Mouse (Mus musculus) MEL (cell line): ENCODE measurements around the gene Nmrk2. TPM values are rescaled to one million over a fixed set of nuclear protein-coding genes. Genes with fewer than 3 reads are reported as not detected.

ENCODE experiments used
- DNase-seq: peaks from one replicate; pipeline ENCODE4 v3.0.0; 2011; ENCODE audit warnings: low read depth, low spot score
- H3K27ac ChIP-seq: 2 replicates; pipeline ENCODE4 v1.5.1; 2012; ENCODE audit warnings: low read depth, mild to moderate bottlenecking, control low read depth, low read length, moderate library complexity; ENCODE audit not compliant: control insufficient read depth
- H3K27me3 ChIP-seq, 2 experiments: fragments of 150-350 bp in 1 of 2; sonication (generic) in 1 of 2; 2 replicates each; pipeline ENCODE4 v1.6.1; 2012; ENCODE audit warnings: low read length in 2 of 2, mild to moderate bottlenecking in 2 of 2, improper control_type of control experiment in 1 of 2, moderate library complexity in 1 of 2; ENCODE audit not compliant: insufficient read depth in 2 of 2, control insufficient read depth in 1 of 2
- H3K36me3 ChIP-seq, 2 experiments: 2 replicates each; pipeline ENCODE4 v1.6.1; 2012 to 2014; ENCODE audit warnings: low read length in 2 of 2, improper control_type of control experiment in 1 of 2, inconsistent platforms in 1 of 2, mild to moderate bottlenecking in 1 of 2; ENCODE audit not compliant: insufficient read depth in 2 of 2, control insufficient read depth in 1 of 2
- H3K4me1 ChIP-seq, 2 experiments: fragments of 150-350 bp in 1 of 2; sonication (generic) in 1 of 2; 2 replicates each; pipeline ENCODE4 v1.6.1; 2012; ENCODE audit warnings: low read length in 2 of 2, improper control_type of control experiment in 1 of 2, mild to moderate bottlenecking in 1 of 2; ENCODE audit not compliant: insufficient read depth in 2 of 2, control insufficient read depth in 1 of 2
- H3K4me3 ChIP-seq, 2 experiments: fragments of 150-350 bp in 1 of 2; sonication (generic) in 1 of 2; 2 replicates each; pipeline ENCODE4 v1.5.1; 2012; ENCODE audit warnings: low read depth in 2 of 2, low read length in 2 of 2, mild to moderate bottlenecking in 2 of 2, moderate library complexity in 2 of 2, control low read depth in 1 of 2, improper control_type of control experiment in 1 of 2; ENCODE audit not compliant: control insufficient read depth in 1 of 2, insufficient read depth in 1 of 2
- H3K79me2 ChIP-seq: 2 replicates; pipeline ENCODE4 v1.6.1; 2012; ENCODE audit warnings: mild to moderate bottlenecking, low read length, moderate library complexity; ENCODE audit not compliant: control insufficient read depth, poor library complexity, insufficient read depth
- H3K9ac ChIP-seq: 2 replicates; pipeline ENCODE4 v1.6.1; 2012; ENCODE audit warnings: low read depth, mild to moderate bottlenecking, control low read depth, low read length, moderate library complexity; ENCODE audit not compliant: control insufficient read depth, poor library complexity, severe bottlenecking
- H3K9me3 ChIP-seq: fragments of 150-350 bp; sonication (generic); replicated peaks from 2 replicates; pipeline ENCODE4 v1.6.1; 2012; ENCODE audit warnings: mild to moderate bottlenecking, low read length, improper control_type of control experiment, moderate library complexity; ENCODE audit not compliant: insufficient read depth
- CHD1 ChIP-seq: IDR thresholded peaks from 2 replicates; pipeline ENCODE4 v1.6.1; 2012; ENCODE audit warnings: low read depth, mild to moderate bottlenecking, inconsistent platforms, low read length, improper control_type of control experiment
- CHD2 ChIP-seq: IDR thresholded peaks from 2 replicates; pipeline ENCODE4 v1.6.1; 2011; ENCODE audit warnings: low read length, improper control_type of control experiment
- ELF1 ChIP-seq: IDR thresholded peaks from 2 replicates; pipeline ENCODE4 v1.6.1; 2014; ENCODE audit warnings: low read depth, mild to moderate bottlenecking, inconsistent platforms, low read length, improper control_type of control experiment, moderate library complexity
- EP300 ChIP-seq, 2 experiments: IDR thresholded peaks; 2 replicates each; pipeline ENCODE4 v1.6.1; 2011; ENCODE audit warnings: improper control_type of control experiment in 2 of 2, low read length in 2 of 2, low read depth in 1 of 2, mild to moderate bottlenecking in 1 of 2
- ETS1 ChIP-seq: IDR thresholded peaks from 2 replicates; pipeline ENCODE4 v1.6.1; 2012; ENCODE audit warnings: low read depth, mild to moderate bottlenecking, inconsistent platforms, low read length, improper control_type of control experiment, moderate library complexity
- GABPA ChIP-seq: IDR thresholded peaks from 2 replicates; pipeline ENCODE4 v1.6.1; 2012; ENCODE audit warnings: low read depth, mild to moderate bottlenecking, inconsistent platforms, low read length, improper control_type of control experiment, moderate library complexity
- GATA1 ChIP-seq: IDR thresholded peaks from 2 replicates; pipeline ENCODE4 v1.6.1; 2011; ENCODE audit warnings: low read depth, low read length, improper control_type of control experiment
- HCFC1 ChIP-seq: IDR thresholded peaks from 2 replicates; pipeline ENCODE4 v1.6.1; 2012; ENCODE audit warnings: low read depth, mild to moderate bottlenecking, inconsistent platforms, low read length, improper control_type of control experiment, moderate library complexity
- JUND ChIP-seq: IDR thresholded peaks from 2 replicates; pipeline ENCODE4 v1.6.1; 2011; ENCODE audit warnings: low read depth, mild to moderate bottlenecking, improper control_type of control experiment, low read length
- MAX ChIP-seq: IDR thresholded peaks from 2 replicates; pipeline ENCODE4 v1.6.1; 2011; ENCODE audit warnings: low read length, improper control_type of control experiment
- MAZ ChIP-seq: IDR thresholded peaks from 2 replicates; pipeline ENCODE4 v1.6.1; 2012; ENCODE audit warnings: low read depth, mild to moderate bottlenecking, inconsistent platforms, low read length, improper control_type of control experiment
- MXI1 ChIP-seq: IDR thresholded peaks from 2 replicates; pipeline ENCODE4 v1.6.1; 2011; ENCODE audit warnings: mild to moderate bottlenecking, low read depth, low read length, improper control_type of control experiment
- NRF1 ChIP-seq: IDR thresholded peaks from 2 replicates; pipeline ENCODE4 v1.6.1; 2014; ENCODE audit warnings: low read depth, mild to moderate bottlenecking, inconsistent platforms, low read length, improper control_type of control experiment, moderate library complexity; ENCODE audit not compliant: poor library complexity, insufficient read depth, severe bottlenecking
- SIN3A ChIP-seq: IDR thresholded peaks from 2 replicates; pipeline ENCODE4 v1.6.1; 2012; ENCODE audit warnings: low read length, improper control_type of control experiment, inconsistent platforms
- SMC3 ChIP-seq: IDR thresholded peaks from 2 replicates; pipeline ENCODE4 v1.6.1; 2011; ENCODE audit warnings: low read depth, low read length, improper control_type of control experiment
- TAL1 ChIP-seq: IDR thresholded peaks from 2 replicates; pipeline ENCODE4 v1.6.1; 2012; ENCODE audit warnings: mild to moderate bottlenecking, inconsistent platforms, low read length, moderate library complexity, mixed read lengths
- TBP ChIP-seq: IDR thresholded peaks from 2 replicates; pipeline ENCODE4 v1.8.0; 2011; ENCODE audit warnings: low read depth, low read length, improper control_type of control experiment
- USF1 ChIP-seq: IDR thresholded peaks from 2 replicates; pipeline ENCODE4 v1.6.1; 2014; ENCODE audit warnings: low read depth, mild to moderate bottlenecking, inconsistent platforms, low read length, improper control_type of control experiment, moderate library complexity
- ZKSCAN1 ChIP-seq: IDR thresholded peaks from 2 replicates; pipeline ENCODE4 v1.6.1; 2012; ENCODE audit warnings: low read depth, mild to moderate bottlenecking, inconsistent platforms, low read length, improper control_type of control experiment, moderate library complexity
- polyA plus RNA-seq, 2 experiments: library from polyadenylated mRNA; stranded (reverse) in 1 of 2; unstranded in 1 of 2; fragments of >175 nt in 1 of 2; fragments of >200 nt in 1 of 2; gene quantifications; 2 replicates each; pipeline versions ENCODE4 v1.2.1 to v1.2.4; 2012; ENCODE audit warnings: low replicate concordance in 2 of 2, low read depth in 1 of 2; ENCODE audit not compliant: insufficient read length in 2 of 2, insufficient read depth in 1 of 2, missing spikeins in 1 of 2
- total RNA-seq: library from RNA; depleted of rRNA; stranded (reverse); fragments of 300-350 nt; gene quantifications from 2 replicates; pipeline ENCODE4 v1.2.3, GENCODE M21; 2012; rRNA removed

Gene Nmrk2
- not detected in 2 replicates for total RNA-seq
- polyA plus RNA-seq, result not detected

DNA sequence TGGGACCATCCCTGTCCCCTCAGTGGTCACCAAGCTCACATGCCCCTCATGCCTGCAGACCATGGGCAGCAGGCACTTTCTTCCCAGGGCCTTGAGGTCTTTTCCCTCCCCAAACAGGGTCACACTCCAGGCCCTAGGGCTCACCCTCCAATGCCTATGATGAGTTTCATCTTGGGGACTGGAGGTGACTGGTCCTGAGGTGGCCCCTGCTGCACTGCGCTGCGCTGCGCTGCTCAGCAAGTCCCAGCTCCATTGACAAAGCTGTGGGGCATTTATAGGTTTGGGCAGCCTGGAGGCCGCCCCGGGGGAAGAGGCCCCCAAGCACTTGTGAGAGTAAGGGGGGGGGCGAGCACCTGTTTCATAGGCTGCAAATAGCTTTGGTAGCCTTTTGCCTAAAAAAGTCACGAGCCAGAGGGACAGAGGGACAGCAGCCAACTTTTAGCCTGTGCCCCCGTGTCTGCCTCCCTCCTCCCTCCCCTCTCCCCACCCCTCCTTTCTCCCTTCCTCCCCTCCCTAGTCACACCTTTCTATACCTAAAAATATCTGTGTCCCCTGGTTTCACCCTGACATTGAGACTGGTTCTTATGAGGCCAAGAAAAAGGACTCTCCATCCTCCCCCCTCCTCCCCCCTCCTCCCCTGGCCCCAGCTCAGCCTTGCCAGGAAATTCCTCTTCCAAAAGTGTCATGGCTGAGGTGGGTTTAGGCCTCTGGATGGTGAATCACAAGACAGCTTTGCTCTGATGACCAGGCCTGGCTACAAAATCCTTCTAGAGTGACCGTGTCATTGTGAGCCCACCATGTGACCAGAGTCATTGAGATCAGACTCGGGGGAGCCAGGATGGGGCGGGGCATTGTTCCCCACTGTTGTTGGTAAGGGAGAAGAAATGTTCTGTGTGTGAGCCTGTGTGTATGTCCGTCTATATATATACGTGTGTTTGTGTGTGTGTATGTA, at the start of gene Nmrk2:
Gene Nmrk2 (minus strand): TSS at position 245 of the 952 bp plus-strand sequence.
- TF ChIP-seq JUND (no peak), MAX (no peak), ETS1 (no peak), TAL1 (no peak)
- Histone ChIP-seq H3K36me3 (no peaks in the 10 kb centered on the region; a peak in 1 of 4 replicates), H3K27me3 (no peaks in the 10 kb centered on the region), H3K27ac (no peak within 1 kb of the TSS), H3K4me3 (no peak within 1 kb of the TSS), H3K4me1 (peaks cover 0 to 6% of the 10 kb centered on the region in 2 experiments; a peak in 1 of 4 replicates), H3K79me2 (no peaks in the 10 kb centered on the region), H3K9me3 (no peaks in the 10 kb centered on the region), H3K9ac (no peak within 1 kb of the TSS)
- DNase-seq, result no peak

DNA sequence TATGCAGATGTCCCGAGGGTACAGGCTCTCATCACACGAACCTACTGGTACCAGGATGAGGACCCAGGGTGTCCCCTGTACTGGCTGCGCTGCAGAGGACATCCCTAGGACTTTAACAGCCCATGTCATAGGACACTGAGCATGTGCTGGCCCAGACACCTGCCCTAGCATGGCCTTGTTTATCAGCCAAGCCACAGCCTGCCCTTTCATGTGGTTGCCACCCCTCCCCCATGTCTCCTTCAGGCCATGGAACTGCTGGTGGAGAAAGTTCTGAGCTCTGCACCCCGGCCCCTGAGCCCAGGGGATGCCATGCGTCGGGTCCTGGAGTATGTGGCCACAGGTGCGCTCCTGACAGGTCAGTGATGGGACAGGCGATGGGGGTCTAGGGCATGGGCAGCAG, 47.6 kb upstream of the Nmrk2 start:
- TF ChIP-seq MAZ, result no peak
- TF ChIP-seq CHD2, result no peak
- no peak for TF ChIP-seq ELF1
- TF ChIP-seq SIN3A, result no peak
- TF ChIP-seq GATA1, result no peak
- TF ChIP-seq MXI1, result no peak
- no peak for TF ChIP-seq USF1
- no peak for TF ChIP-seq ETS1
- TF ChIP-seq HCFC1, result no peak
- no peak for TF ChIP-seq CHD1
- no peak for TF ChIP-seq TBP
- TF ChIP-seq NRF1, result no peak
- no peak for TF ChIP-seq ZKSCAN1
- no peak for TF ChIP-seq EP300 (IDR thresholded peaks at IDR 0.05; ENCODE audit: low read depth in 1 of 2, low read length in 2 of 2)
- TF ChIP-seq SMC3, result no peak
- TF ChIP-seq GABPA, result no peak
- no peaks in the 10 kb centered on the region for H3K27me3 ChIP-seq
- H3K27ac ChIP-seq, result no peak overlapping the region
- no peak overlapping the region for H3K9ac ChIP-seq
- peaks cover 0 to 2% of the 10 kb centered on the region in 2 experiments; a peak in 1 of 4 replicates for H3K36me3 ChIP-seq
- no peak overlapping the region for H3K4me3 ChIP-seq
- no peak for DNase-seq
- no peaks in the 10 kb centered on the region for H3K9me3 ChIP-seq
- no peaks in the 10 kb centered on the region for H3K79me2 ChIP-seq
- peaks cover 0 to 7% of the 10 kb centered on the region in 2 experiments; a peak in 2 of 4 replicates for H3K4me1 ChIP-seq
